Mouse (Mus musculus): ENCODE data around the gene Ap5z1. TPM values are rescaled to one million over a fixed set of nuclear protein-coding genes. Genes with fewer than 3 reads are reported as not detected.

The Ap5z1 gene
- polyA plus RNA-seq, 1 experiment from 2014 or later: 4.0 TPM

DNA sequence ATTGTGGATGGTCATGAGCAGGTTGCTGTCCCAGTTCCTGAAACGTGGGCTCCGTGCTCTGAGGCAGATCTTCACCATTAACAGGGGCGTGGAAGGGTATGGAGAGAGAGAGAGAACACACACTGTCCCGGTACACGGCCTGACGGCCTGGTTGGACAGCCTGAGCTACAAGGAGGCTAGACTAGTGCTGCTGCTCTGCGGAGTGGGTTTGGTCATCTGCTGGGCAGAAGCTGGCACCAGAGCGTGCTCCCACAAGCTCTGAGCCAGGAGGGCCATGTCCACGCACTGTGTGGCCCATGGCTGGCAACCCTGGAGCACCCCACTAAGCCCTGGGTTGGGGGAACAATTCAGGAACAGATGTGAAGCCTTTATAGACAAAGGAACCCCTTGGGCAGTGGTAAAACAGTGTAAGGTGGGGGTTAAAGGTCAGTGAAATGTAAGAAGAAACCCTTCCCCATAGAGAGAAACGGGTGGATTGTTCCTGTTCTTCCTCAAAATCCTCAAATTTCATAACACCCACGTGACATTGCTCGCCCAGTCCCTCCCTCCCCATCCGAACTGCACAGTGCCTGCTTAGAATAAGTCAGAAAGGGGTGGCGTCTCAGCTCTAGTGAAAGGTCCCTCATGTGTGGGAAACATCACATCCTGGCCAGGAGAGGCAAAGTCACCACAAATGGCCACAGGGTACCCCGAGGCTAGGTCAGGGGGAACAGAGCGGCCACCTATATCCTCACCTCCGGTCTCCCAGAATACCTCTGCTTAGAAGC is 4.8 kb upstream of the Ap5z1 start:
- DNase-seq (no peak), ATAC-seq (no peak)
- no peaks in the 10 kb centered on the region for H3K27me3 ChIP-seq (ENCODE audit: insufficient read depth, low read length)
- H3K9ac ChIP-seq (replicated peaks): no peak overlapping the region
- no peak overlapping the region for H3K4me3 ChIP-seq (ENCODE audit: low read depth, low read length)
- no peak overlapping the region for H3K4me2 ChIP-seq (ENCODE audit: low read depth, low read length)
- peaks cover 7% of the 10 kb centered on the region; the same call in 1 of the 2 replicates for H3K4me1 ChIP-seq (ENCODE audit: insufficient read depth)
- no peaks in the 10 kb centered on the region for H3K9me3 ChIP-seq (ENCODE audit: low read length)
- H3K36me3 ChIP-seq (replicated peaks; ENCODE audit: insufficient read depth, low read length): peaks cover 42% of the 10 kb centered on the region
- peak overlapping the region; percentile 44; the same call in 1 of the 2 replicates for H3K27ac ChIP-seq (ENCODE audit: low read depth)
- 71% methylated on average over 17 of the region's 17 CpGs for WGBS (ENCODE audit: insufficient replicate concordance)
- TF ChIP-seq EP300 (IDR thresholded peaks at IDR 0.05; ENCODE audit: low read depth): no peak
- TF ChIP-seq CTCF (IDR thresholded peaks at IDR 0.05; ENCODE audit: low read depth): no peak

DNA sequence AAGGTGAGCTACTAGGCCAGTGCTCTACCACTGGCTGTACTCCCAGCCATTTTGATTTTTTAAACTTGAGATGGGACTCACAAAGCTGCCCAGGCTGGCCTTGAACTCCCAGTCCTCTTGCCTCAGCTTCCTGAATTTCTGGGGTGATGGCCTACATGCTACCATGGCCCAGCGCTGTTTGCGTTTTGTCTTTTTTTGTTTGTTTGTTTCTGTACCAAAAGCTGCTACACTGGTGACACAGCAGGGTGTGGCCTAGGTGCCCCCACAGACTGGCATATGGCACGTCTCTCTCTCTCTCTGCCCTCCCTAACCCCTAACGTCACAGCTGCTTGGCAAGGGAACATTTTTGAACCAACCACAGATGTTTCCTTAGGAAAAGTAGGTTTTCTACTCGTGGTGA is 3.9 kb upstream of the Ap5z1 start:
- H3K9me3 ChIP-seq (ENCODE audit: low read length): no peaks in the 10 kb centered on the region
- ATAC-seq (no peak), DNase-seq (no peak)
- no peaks in the 10 kb centered on the region for H3K27me3 ChIP-seq (ENCODE audit: insufficient read depth, low read length)
- H3K4me3 ChIP-seq (ENCODE audit: low read depth, low read length): no peak overlapping the region
- peaks cover 34% of the 10 kb centered on the region for H3K36me3 ChIP-seq (replicated peaks; ENCODE audit: insufficient read depth, low read length)
- H3K4me2 ChIP-seq (ENCODE audit: low read depth, low read length): no peak overlapping the region
- WGBS (ENCODE audit: insufficient replicate concordance): 69% methylated on average over 5 of the region's 5 CpGs
- peak overlapping the region; percentile 16; the same call in 1 of the 2 replicates for H3K27ac ChIP-seq (ENCODE audit: low read depth)
- H3K9ac ChIP-seq (replicated peaks): no peak overlapping the region
- H3K4me1 ChIP-seq (ENCODE audit: insufficient read depth): peaks cover 12% of the 10 kb centered on the region
- TF ChIP-seq EP300 (IDR thresholded peaks at IDR 0.05; ENCODE audit: low read depth): no peak
- TF ChIP-seq CTCF (IDR thresholded peaks at IDR 0.05; ENCODE audit: low read depth): no peak

- Histone ChIP-seq H3K4me2 (ENCODE audit: low read depth, low read length) (no peak overlapping the region), H3K36me3 (replicated peaks; ENCODE audit: insufficient read depth, low read length) (peaks cover 15% of the 10 kb centered on the region; the same call in 1 of the 2 replicates), H3K9ac (replicated peaks) (no peak overlapping the region), H3K27ac (ENCODE audit: low read depth) (no peak overlapping the region), H3K4me1 (ENCODE audit: insufficient read depth) (peaks cover 17% of the 10 kb centered on the region), H3K9me3 (ENCODE audit: low read length) (no peaks in the 10 kb centered on the region), H3K27me3 (ENCODE audit: insufficient read depth, low read length) (no peaks in the 10 kb centered on the region), H3K4me3 (ENCODE audit: low read depth, low read length) (no peak overlapping the region)
- no peak for ATAC-seq
- TF ChIP-seq CTCF (IDR thresholded peaks at IDR 0.05; ENCODE audit: low read depth): no peak
- TF ChIP-seq EP300 (IDR thresholded peaks at IDR 0.05; ENCODE audit: low read depth): no peak
- DNase-seq: no peak
- WGBS (ENCODE audit: insufficient replicate concordance): 89% methylated on average over 7 of the region's 7 CpGs
Measured at GRCm38 (mm10) chr5:142461942-142462640, 1.7 kb upstream of the Ap5z1 start.

GRCm38 (mm10) chr5:142462641-142462948 is 1.1 kb upstream of the Ap5z1 start:
- H3K4me2 ChIP-seq (ENCODE audit: low read depth, low read length): no peak overlapping the region
- TF ChIP-seq EP300 (IDR thresholded peaks at IDR 0.05; ENCODE audit: low read depth): no peak
- H3K27me3 ChIP-seq (ENCODE audit: insufficient read depth, low read length): no peaks in the 10 kb centered on the region
- WGBS (ENCODE audit: insufficient replicate concordance): 90% methylated on average over 2 of the region's 2 CpGs
- H3K27ac ChIP-seq (ENCODE audit: low read depth): no peak overlapping the region; the same call in 1 of the 2 replicates
- H3K36me3 ChIP-seq (replicated peaks; ENCODE audit: insufficient read depth, low read length): peaks cover 12% of the 10 kb centered on the region; the same call in 1 of the 2 replicates
- H3K9ac ChIP-seq (replicated peaks): no peak overlapping the region
- H3K4me1 ChIP-seq (ENCODE audit: insufficient read depth): peaks cover 17% of the 10 kb centered on the region
- no peaks in the 10 kb centered on the region for H3K9me3 ChIP-seq (ENCODE audit: low read length)
- ATAC-seq: no peak
- DNase-seq: no peak
- H3K4me3 ChIP-seq (ENCODE audit: low read depth, low read length): no peak overlapping the region

DNA sequence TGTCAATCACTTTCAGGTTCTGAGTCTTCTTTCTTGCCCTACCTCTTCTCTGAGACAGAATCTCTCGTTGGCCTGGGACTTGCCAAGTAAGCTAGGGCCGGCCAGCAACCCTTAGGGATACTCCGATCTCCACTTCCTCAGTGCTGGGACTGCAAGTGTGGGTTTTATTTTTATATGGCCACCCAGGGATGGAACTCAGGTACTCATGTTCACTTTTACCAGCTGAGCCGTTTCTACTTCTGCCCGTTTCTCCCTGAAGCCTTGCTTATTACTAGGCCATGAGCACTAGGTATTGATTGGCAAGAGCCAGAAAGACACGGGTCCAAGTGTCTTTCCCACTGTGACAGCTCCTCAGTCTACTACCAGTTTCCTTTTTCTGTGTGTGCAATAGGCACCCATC is 733 bp upstream of the Ap5z1 start:
- H3K9ac ChIP-seq (replicated peaks): peak overlapping the region; percentile 89; the same call in 1 of the 2 replicates
- no peaks in the 10 kb centered on the region for H3K9me3 ChIP-seq (ENCODE audit: low read length)
- H3K4me1 ChIP-seq (ENCODE audit: insufficient read depth): peaks cover 17% of the 10 kb centered on the region
- peak overlapping the region; percentile 86; the same call in 1 of the 2 replicates for H3K4me3 ChIP-seq (ENCODE audit: low read depth, low read length)
- H3K27me3 ChIP-seq (ENCODE audit: insufficient read depth, low read length): no peaks in the 10 kb centered on the region
- TF ChIP-seq CTCF (IDR thresholded peaks at IDR 0.05; ENCODE audit: low read depth): no peak
- no peak for TF ChIP-seq EP300 (IDR thresholded peaks at IDR 0.05; ENCODE audit: low read depth)
- no peak for ATAC-seq
- H3K27ac ChIP-seq (ENCODE audit: low read depth): peak overlapping the region; percentile 83
- H3K36me3 ChIP-seq (replicated peaks; ENCODE audit: insufficient read depth, low read length): peaks cover 13% of the 10 kb centered on the region; the same call in 1 of the 2 replicates
- DNase-seq: no peak
- peak overlapping the region; percentile 87 for H3K4me2 ChIP-seq (ENCODE audit: low read depth, low read length)
- WGBS (ENCODE audit: insufficient replicate concordance): 74% methylated on average over 6 of the region's 6 CpGs

GRCm38 (mm10) chr5:142468375-142468774 is 4.6 kb downstream of the Ap5z1 start:
- Histone ChIP-seq H3K36me3 (replicated peaks; ENCODE audit: insufficient read depth, low read length) (peaks cover 26% of the 10 kb centered on the region), H3K27ac (ENCODE audit: low read depth) (no peak overlapping the region), H3K9ac (replicated peaks) (no peak overlapping the region), H3K4me3 (ENCODE audit: low read depth, low read length) (no peak overlapping the region), H3K9me3 (ENCODE audit: low read length) (no peaks in the 10 kb centered on the region), H3K4me2 (ENCODE audit: low read depth, low read length) (no peak overlapping the region), H3K4me1 (ENCODE audit: insufficient read depth) (peaks cover 11% of the 10 kb centered on the region), H3K27me3 (ENCODE audit: insufficient read depth, low read length) (no peaks in the 10 kb centered on the region)
- WGBS (ENCODE audit: insufficient replicate concordance): 86% methylated on average over 13 of the region's 13 CpGs
- TF ChIP-seq EP300 (IDR thresholded peaks at IDR 0.05; ENCODE audit: low read depth): no peak
- DNase-seq: no peak
- no peak for ATAC-seq

Data from liver, postnatal 0 days (tissue).